Mouse (Mus musculus) spleen, postnatal 4 days (tissue): ENCODE data around the gene Timm13.

Experiments
- DNase-seq, 2 experiments: peaks; one replicate each; pipeline ENCODE4 v3.0.0; 2022; ENCODE audit warnings: low spot score in 2 of 2

Timm13 gene

DNA sequence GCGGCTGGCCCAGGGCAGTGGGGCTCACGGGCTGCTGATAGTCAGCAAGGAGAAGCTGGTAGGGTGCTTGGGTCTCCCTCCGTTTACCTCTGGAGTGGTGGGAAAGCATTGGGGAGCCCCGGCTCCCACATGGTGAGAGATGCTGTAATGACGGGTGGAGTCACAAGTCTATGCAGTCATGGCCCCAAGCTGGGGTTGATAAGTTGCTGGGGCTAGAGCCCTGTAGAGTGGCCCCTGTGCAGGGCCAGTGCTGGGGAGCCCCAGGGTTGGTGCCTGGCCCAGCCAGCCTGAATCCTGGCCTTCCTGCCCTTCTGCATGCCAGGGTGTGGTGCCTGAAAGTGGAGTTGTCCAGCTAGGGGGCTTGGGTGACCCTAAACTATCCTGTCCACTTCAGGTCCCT is 38.5 kb downstream of the Timm13 start:
- no peak for DNase-seq

GRCm38 (mm10) chr10:80858350-80858935 is 42.3 kb downstream of the Timm13 start:
- peak; percentile 77 to 86 for DNase-seq

GRCm38 (mm10) chr10:80857848-80858247 is 42.9 kb downstream of the Timm13 start:
- peak; percentile 69 to 82 for DNase-seq

DNA sequence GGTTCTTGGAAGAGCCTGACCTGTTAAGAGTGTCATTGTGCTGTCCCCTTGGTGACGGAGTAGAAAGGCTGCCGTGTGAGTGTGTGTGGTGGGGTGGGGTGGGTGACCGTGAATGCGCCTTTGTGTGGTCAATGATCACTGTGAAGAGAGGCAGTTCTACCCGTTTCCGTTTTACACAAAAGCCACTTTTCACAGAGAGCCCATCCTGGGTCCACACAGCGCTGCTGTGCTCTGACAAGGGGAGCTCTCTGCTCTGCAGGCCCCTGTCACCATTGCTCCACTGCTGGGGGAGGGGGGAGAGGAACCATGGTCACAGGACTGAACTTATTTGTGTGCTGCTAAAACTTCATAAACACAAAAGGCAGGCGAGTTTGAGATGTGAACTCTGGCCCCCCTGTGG is 43.4 kb downstream of the Timm13 start:
- DNase-seq = no peak

GRCm38 (mm10) chr10:80856908-80857307 is 43.9 kb downstream of the Timm13 start:
- DNase-seq = peak; percentile 73 to 82

GRCm38 (mm10) chr10:80856267-80856666 is 44.5 kb downstream of the Timm13 start:
- DNase-seq = peak in 1 of 2 experiments; percentile 57

DNA sequence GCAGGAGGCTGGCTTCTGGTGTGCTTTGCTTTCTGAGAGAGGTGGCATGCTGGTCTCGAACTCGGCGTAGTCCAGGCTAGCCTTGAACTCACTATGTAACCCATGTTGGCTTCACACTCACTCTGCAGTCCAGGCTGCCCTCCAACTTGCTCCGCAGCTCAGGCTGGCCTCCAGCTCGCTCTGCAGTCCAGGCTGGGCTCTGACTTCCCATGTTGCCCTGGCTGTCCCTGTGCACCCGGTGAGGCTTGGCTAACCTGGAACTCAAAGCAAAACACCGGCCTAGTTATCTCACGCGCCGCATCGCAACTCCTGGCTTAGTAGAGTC is 45.1 kb downstream of the Timm13 start:
- DNase-seq = peak in 1 of 2 experiments; percentile 42

DNA sequence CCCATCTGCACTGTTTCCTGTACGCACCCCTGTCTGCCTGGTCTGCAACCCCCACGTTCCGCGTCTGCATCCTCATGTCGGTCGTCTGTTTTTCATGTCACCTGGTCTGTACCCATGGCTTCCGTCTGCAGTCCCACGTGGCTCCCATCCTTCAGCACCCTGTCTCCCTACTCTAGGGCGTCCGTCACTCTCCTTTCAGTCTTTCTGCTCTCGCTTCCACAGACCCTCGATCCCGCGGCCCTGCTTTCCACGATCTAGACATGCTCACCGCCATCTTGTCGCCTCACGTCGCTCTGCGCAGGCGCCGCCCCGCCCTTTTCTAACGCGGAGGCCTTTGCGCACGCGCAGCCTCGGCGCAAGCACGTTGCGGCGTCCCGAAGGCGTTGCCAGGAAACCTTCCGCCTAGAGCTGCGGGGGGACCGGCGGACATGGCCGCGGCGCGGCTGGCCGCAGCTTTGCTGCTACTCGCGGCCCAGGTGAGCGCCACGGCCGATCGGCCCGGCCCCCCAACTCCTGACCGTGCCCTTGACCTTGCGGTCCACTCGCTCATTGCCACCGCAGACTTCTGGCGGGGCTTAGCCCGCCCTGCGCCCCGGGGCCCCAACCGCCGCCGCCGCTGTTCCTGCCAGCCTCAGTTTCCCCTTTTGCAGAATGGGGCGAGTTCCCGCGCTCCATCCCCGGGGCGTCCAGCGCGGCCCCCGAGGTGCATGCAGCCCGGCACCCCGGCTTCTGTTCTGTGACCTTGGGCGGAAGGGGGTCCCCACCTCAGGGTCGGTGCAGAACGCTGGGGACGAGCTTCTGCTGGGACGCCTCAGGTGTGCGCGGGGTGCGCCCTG is 45.6 kb downstream of the Timm13 start, which contains the start of the genes Lsm7 and Sppl2b:
Lsm7 (minus strand) TSS at position 297 of the 836 bp plus-strand sequence.
Sppl2b (plus strand) TSS at position 363 of the 836 bp plus-strand sequence.
- DNase-seq = peak; percentile 99 to 100
